Mouse (Mus musculus): ENCODE measurements at regions not wholly inside any gene's neighbourhood (a gene's known extent, or its start where the extent isn't known, plus 50 kb on each side); places are given as distances from the start of the nearest gene placed in this dataset.

- no peak for DNase-seq
Measured at GRCm38 (mm10) chr4:71409867-71410266, 347.9 kb downstream of the Gm11232 start.

DNA sequence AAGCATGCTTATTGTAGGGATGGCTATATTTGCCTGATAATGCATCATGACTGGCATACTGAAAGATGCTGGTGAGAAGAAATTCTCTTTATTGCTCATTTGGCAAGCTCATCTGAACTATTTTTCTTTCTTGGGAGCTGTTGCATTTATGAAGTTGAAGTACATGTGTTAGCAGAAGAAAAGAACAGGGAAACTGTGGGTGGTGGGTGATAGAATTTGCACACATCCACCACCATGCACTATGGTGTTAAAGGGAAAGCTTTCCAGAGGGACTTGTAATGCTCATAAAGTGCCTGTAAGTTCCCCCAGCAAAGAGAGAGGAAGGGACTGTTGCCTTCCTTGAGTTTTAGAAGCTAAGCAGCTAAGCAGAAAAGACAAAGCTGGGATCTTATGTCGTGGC lies 367.3 kb downstream of the Gm11232 start:
- DNase-seq = no peak

DNA sequence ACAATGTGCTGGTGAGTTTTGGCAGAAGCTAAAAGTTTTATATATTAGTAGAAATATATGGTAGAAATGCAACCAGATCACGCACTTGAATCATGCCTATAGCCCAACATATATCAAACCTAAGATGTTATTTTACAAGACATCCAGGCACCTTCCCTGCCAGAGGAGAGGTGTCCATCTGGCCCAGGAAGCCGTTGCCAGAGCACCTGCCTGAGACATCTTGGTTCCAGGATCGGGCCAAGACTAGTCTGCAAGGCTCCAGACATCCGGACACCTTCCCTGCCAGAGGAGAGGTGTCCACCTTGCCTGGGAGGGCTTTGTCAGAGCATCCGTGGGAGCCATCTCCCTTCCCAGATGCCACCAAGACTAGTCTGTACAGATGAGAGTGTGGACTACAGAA lies 388.5 kb downstream of the Gm11232 start:
- DNase-seq = no peak

GRCm38 (mm10) chr4:71363761-71364160 lies 394.0 kb downstream of the Gm11232 start:
- DNase-seq = no peak

DNA sequence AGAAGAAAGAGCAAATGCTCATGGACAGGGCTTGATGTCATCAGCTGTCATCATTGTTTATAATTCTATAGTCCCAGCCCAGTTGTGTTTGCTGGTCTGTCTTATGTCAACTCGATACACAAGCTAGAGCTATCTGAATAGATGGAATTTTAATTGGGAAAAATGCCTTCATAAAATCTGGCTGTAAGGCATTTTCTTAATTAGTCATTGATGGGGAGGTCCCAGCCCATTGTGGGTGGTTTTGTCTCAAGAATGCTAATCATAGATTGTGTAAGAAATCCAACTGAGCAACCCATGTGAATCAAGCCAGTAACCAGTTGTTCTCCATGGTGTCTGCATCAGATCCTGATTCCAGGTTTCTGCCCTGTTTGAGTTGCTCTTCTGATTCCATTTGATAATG lies 400.1 kb downstream of the Gm11232 start:
- no peak for DNase-seq

DNA sequence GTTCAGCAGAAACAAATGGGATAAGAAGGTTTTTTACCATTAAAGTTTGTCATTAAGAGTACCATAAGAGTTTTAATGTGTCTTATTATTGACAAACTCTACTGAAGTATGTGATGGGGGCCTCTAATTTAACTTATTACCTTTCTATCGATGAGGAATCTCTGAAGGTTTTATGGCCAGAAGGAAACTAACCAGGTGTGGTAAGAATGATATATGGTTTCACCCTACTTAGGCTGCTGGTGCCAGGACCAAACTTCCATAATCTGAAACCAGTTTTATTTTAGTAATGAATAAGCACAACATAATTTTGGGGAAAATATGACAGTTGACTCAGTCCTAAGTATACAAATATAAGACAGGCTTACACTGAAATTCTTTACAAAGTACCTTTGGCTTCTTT lies 401.1 kb downstream of the Gm11232 start:
- no peak for DNase-seq

- DNase-seq = no peak
Measured at GRCm38 (mm10) chr4:71356310-71356709, 401.5 kb downstream of the Gm11232 start.

GRCm38 (mm10) chr4:71351880-71352279 lies 405.9 kb downstream of the Gm11232 start:
- peak; percentile 8 for DNase-seq

DNA sequence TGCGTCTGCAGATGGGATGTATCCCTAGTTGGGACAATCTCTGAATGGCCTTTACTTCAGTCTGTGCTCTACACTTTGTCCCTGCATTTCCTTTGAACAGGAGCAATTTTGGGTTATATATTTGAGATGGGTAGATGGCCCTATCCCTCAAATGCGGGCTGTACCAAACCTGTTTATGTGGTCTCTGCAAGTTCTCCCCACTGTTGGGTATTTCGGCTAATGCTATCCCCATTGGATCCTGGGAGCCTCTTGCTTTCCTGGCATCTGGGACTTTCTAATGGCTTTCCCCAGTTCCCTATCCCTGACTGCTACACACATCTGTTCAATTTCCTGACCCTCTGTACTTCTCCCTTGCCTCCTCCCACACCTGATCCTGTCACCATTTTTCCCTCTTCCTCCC lies 414.7 kb downstream of the Gm11232 start:
- no peak for DNase-seq

- no peak for DNase-seq
Measured at GRCm38 (mm10) chr4:71338582-71338981, 419.2 kb downstream of the Gm11232 start.

GRCm38 (mm10) chr4:71332672-71333071 lies 425.1 kb downstream of the Gm11232 start:
- DNase-seq = no peak

GRCm38 (mm10) chr4:71332018-71332417 lies 425.7 kb downstream of the Gm11232 start:
- peak; percentile 47 for DNase-seq

GRCm38 (mm10) chr4:71316605-71317004 lies 441.2 kb downstream of the Gm11232 start:
- no peak for DNase-seq

DNA sequence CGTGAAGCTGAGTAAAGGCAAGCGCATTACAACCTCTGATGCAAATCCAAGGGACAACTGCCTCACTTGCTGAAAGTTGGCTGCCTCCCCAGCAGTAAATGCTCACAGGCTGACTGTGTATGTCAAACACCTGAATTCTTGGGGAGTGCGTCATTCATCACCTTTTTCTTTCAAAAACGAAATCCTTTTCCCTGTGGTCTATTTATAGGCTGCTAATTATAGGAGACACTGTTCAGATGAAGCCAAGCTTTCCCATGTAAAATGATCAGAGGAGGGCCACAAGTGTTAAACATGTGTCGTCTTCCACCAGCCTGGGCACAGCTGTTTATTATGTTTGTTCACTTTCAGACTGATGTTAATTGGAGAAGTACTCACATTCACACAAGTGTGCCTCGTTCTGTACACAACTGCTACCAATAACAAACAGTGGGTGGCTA lies 450.6 kb downstream of the Gm11232 start:
- no peak for DNase-seq

DNA sequence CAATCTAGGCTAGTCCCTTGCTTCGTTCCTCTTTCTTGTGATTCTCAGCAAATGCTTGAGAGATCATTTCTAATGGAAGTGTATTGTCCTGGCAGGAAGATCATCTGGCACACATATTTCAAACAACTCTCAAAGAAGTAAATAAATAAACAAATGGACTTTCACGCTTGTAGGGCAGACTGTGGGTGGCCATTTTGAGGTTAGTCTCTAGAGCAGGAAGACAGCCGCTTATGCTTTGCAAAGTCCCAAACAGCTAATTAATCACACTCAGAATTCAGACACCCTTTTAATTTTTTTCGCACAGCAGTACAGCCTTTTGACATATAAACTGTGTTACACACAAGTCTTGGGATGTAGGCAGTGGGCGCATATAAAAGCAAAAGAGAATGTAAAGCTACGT lies 451.1 kb downstream of the Gm11232 start:
- DNase-seq = no peak

GRCm38 (mm10) chr4:71295716-71296115 lies 462.0 kb downstream of the Gm11232 start:
- peak; percentile 10 for DNase-seq

- DNase-seq = peak; percentile 23
Measured at GRCm38 (mm10) chr4:71291741-71292149, 466.0 kb downstream of the Gm11232 start.

- peak; percentile 56 for DNase-seq
Measured at GRCm38 (mm10) chr4:71291111-71291740, 466.5 kb downstream of the Gm11232 start.

GRCm38 (mm10) chr4:71283147-71283546 lies 474.6 kb downstream of the Gm11232 start:
- no peak for DNase-seq

GRCm38 (mm10) chr4:71279710-71280109 lies 478.1 kb downstream of the Gm11232 start:
- no peak for DNase-seq

DNA sequence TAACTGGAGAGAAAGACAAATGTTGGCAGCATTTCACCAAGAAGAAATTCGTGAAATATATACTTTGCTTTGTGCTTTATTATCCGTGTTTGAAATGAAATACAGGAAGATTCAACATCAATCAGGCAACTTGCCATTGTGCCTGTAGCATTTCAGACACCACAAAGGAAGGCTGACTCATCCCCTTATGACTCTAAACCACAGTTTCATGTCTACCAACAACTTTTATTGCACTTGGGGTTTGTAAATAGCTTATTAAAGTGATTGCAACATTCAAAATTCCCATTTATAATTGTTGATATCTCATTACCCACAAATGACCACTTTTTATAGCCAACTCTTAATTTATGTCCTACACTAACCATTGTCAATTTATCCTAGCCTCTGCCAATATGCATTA lies 497.9 kb downstream of the Gm11232 start:
- DNase-seq = no peak

GRCm38 (mm10) chr4:71230497-71230872 lies 527.3 kb downstream of the Gm11232 start:
- DNase-seq = no peak

- no peak for DNase-seq
Measured at GRCm38 (mm10) chr4:71229796-71230496, 527.8 kb downstream of the Gm11232 start.

DNA sequence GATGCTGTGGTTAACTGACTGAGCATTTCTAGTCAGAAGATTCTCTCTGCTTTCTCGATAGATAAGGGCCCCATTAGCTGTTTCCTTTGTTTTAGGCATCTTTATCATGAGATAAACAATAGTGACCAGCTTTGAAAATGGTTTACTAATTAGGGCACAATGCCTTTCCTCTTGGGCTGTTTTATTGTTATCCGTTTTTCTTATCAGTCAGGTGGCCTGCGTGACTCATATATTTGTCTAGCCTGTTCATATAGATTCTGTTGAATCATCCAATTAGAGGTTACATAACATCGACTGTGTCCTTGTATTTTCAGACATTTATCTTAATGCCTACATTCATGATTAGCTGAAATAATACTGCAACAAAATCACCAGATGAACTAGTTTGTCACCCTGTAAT lies 531.1 kb downstream of the Gm11232 start:
- no peak for DNase-seq

Data from adrenal gland, postnatal 14 days (tissue).